Mouse (Mus musculus): Measurements from ENCODE around the gene Kmt2c. TPM values are rescaled to one million over a fixed set of nuclear protein-coding genes. Genes with fewer than 3 reads are reported as not detected.

Gene Kmt2c
- polyA plus RNA-seq, 1 experiment, result 5.1 TPM

DNA sequence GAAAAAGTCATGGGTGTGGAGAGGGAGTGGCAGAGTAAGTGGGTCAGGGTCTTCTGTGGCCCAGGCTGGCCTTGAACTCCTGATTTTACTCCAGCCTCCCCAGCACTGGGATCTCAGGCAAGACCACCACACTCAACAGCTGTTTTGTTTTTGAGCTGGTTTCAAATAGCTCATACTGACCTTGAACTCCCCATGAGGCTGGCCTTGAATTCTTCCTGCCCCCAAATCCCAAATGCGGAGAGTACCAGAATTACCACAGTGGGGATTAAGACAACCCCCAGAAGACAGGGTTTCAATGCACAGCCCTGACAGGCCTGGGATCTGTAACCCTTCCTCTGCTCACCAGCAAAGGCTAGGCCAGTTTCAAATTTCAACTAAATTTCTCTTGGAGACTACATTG lies 29.4 kb upstream of the Kmt2c start:
- TF ChIP-seq GATA1 (IDR thresholded peaks at IDR 0.05; ENCODE audit: low read length), result no peak

DNA sequence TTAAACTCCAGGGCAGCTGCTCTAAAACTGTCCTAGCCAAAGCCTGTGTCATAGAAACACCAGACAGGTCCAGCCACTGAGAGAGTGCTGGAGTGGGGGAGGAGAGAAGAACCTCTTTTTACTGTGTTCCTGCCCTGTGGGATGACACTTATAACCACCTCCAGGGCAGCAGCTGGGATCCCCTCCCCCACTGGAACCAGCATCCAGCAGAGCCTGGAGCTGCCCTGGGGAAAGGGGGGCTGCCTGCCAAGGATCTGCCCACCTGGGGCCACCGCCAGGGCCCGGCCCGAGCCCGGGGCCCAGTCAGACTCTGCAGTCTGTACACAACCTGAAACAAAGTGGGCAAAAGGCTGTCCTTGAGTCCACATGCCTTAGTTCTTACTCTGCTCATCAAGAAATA lies 28.3 kb upstream of the Kmt2c start:
- TF ChIP-seq GATA1 (IDR thresholded peaks at IDR 0.05; ENCODE audit: low read length), result no peak

DNA sequence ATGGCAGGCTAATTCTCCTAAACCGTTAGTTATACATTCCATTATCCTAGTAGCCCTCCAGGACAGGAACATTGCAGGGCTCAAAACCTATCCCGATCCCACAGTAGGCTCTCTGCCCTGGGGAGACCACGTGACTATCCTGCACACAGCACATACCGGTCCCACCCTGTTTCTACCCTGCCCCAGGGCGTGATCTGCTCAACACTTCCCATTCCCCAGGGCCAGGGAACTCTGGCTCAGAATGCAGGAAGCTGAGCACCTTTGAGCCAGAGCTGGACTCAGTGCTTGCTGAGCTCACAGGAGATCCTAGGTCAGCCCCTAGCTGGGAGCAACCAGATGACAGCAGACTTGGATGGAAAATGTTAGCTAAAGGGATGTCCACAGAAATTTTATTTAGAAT lies 27.5 kb upstream of the Kmt2c start:
- TF ChIP-seq GATA1 (IDR thresholded peaks at IDR 0.05; ENCODE audit: low read length), result no peak

DNA sequence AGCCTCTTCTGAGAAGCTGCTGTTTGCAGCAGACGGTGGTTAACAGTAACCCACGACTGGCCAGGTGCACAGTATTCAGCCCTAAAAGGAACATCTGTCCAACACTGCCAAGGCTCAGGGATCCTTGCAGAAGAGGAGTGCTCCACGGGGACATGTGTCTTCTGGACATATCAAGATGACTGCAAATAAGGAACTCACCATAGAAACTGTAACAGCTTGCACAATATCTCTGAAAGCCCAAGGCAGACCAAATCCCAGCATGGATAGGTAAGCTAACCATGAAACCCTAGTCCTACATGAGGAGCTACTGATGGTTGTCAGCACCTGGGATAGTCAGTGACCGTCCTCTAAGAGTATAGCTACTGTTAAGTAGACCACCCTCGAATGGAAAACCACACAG lies 22.9 kb upstream of the Kmt2c start:
- no peak for TF ChIP-seq GATA1 (IDR thresholded peaks at IDR 0.05; ENCODE audit: low read length)

DNA sequence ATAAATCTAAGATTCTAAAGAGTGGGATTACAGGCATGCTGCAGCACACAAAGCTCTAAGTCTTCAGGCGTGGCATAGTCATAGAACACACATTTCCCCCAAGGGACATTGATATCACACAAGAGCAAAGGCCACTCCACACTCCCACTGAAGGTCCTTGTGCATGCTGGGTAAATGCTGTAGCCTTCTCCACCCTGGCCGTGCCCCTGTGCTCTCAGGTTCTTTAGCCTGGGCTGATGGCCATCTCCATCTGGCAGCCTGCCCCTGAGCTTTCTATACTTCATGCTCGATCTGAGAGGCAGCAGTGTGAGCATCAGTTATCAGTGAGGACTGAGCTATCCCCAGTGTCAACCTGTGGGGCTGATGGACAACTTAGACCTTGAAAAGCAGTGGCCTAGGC lies 21.2 kb upstream of the Kmt2c start:
- no peak for TF ChIP-seq GATA1 (IDR thresholded peaks at IDR 0.05; ENCODE audit: low read length)

DNA sequence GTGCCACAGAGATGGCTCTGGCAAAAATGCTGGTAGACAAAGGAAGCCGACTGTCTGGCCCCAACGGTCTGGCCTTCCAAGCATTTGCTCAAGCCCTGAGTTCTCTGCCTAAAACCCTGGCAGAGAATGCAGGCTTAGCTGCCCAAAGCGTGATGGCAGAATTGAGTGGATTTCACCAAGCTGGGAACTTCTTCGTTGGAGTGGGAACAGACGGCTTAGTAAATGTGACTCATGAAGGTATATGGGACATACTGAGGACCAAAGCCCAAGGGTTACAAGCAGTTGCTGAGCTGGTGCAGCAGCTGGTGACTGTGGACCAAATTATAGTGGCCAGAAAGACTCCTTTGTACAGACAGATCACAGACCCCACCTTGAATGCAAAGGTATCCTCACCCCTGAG lies 19.0 kb upstream of the Kmt2c start:
- no peak for TF ChIP-seq GATA1 (IDR thresholded peaks at IDR 0.05; ENCODE audit: low read length)

DNA sequence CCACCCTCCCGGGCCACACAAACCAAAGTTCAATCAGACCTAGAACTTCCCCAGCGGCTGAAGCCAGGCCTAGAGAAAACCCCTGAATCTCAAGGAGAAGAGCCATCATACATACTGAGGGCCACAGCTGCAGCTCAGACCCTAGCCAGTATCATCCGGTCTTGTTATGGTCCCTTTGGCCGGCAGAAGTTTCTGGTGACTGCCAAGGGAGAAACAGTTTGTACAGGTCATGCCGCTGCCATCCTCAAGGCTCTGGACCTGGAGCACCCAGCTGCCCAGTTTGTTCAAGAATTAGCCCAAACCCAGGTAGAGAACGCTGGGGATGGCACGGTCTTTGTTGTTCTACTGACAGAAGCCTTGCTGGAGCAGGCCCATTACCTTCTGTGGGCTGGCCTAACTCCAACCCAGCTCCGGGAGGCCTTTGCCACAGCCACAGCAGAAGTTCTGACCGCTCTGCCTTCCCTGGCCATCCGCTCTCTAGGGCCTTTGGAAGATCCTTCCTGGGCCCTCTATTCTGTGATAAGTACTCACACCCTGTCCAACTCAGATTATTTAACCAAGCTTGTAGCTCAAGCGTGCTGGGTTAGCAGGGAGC lies 17.8 kb upstream of the Kmt2c start:
- no peak for TF ChIP-seq GATA1 (IDR thresholded peaks at IDR 0.05; ENCODE audit: low read length)

DNA sequence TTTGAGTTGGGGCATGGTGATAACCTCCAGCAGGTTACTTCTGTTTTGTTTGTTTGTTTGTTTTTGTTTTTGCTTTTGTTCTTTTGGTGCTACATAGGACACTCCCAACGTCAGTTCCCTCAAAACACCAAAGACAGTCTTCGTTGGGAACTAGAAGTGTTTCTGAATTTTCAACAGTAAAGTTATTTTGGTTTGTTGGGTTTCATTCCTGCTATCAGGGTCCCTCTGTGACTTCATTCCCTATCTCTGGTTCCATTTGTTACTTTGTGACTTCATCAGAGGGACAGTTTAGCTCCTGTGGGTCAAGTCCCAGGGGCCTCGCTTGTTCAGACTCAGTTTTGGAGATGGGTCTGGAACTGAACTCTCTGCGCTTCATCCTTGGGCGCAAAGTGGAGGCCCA lies 17.2 kb upstream of the Kmt2c start, which contains the start of gene Cct8l1:
Gene Cct8l1 (plus strand): TSS at position 301 of the 400 bp plus-strand sequence.
- no peak for TF ChIP-seq GATA1 (IDR thresholded peaks at IDR 0.05; ENCODE audit: low read length)

DNA sequence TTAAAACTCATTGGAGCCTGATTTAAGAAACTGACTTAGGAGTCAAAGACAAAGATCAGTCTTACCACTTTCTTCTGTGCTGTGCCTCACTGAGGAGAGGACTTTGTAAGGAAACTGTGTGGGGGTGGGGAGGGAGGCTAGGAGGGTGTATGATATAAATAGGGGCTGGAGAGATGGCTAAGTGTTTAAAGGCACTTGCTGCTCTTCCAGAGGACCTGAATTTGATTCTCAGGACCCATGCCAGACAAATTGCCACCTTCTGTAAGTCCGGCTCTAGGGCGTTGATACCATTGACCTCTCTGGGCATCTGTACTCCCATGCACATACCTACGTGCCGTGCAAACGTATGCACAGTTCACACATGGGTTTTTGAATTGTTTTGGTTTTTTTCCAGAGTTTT lies 7.5 kb upstream of the Kmt2c start:
- no peak for TF ChIP-seq GATA1 (IDR thresholded peaks at IDR 0.05; ENCODE audit: low read length)

DNA sequence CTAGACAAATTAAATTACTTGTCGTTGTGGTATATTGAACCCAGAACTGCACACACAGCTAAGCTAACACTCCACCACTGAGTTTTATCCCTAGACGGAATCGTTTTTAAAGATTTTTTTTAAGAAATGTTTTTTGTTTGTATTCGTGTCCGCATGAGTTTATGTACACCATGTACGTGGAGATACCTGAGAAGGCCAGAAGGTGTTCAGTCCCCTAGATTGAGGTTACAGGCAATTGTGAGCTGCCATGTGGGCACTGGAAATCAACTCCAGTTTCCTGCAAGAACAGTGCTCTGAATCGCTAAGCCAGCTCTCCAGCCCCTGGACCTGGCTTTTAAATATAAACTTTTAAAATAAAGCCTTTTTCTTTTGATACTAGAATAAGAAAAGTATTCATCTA lies 2.1 kb upstream of the Kmt2c start:
- TF ChIP-seq GATA1 (IDR thresholded peaks at IDR 0.05; ENCODE audit: low read length), result no peak

DNA sequence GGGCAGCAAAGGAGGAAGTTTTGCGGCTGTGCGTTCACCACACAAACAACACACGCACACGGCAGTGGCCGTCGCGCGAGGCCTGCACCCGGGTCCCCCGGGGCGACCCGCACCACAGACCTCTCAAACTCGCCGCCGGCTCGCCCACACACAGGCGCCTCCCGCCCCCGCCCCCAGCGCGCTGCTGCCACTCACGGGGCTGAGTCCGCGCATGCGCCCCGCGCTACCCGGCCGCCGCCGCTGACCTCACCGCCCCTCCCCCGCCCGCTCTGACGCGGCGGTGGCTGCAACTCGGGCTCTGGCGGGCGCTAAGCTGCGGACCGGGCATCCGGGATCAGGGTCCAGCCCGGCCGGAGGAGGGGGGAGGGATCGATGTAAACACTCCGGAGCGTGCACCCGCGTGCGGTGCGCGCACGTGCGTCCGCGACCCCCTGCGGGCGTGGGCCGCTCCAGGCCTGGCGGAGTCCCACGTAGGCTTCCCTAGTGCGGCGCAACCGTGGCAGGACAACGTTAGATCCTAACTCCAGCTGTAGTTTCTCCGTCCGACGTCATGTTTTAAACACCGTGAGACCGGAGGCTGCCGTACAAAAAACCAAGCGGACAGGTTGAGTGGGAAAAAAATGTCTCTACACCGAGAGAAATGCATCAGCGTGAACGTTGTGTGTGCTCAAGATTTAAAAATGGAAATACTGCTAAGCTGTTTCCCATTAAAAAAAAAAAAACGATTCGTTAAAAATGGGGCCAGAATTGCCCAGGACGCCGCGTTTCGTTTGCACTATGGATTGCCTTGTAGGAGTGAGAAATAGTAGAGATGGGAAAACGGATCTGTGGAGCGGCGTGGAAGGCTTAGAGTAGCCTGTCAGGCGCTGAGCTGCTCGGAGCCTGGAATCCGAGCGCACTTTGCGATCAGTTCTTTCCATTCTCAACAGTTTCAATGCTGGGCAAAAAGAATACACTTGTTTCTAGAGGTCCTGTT lies 1.1 kb upstream of the Kmt2c start:
- no peak for TF ChIP-seq GATA1 (IDR thresholded peaks at IDR 0.05; ENCODE audit: low read length)

DNA sequence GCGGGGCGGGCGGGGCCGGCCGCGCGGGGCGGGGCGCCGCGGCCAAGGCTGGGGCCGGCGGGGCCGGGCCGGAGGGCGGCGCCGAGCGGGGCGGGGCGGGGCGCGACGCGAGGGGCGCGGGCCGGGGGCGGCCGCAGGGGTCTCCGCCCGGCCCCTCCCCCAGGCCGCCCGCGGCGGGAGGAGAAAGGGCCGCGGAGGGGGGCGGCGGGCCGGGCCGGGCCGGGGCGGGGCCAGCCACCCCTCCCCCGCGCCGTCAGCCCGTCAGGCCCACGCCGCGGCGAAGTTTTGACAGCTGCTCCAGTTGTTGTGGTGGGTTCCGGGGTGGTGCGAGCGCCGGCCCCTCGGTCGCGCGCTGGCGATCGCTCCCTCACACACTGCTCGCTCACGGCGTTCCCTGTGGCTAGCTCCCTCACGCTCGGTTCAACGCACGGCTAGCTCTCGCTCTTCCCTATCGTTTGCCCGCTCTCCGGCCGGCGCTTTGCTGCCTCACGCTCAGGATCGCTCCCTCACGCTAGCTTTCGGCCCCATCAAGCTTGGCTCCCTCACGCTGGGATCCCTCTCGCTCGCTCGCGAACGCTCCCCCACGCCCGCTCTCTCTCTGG lies 339 bp upstream of the Kmt2c start:
- TF ChIP-seq GATA1 (IDR thresholded peaks at IDR 0.05; ENCODE audit: low read length), result no peak

DNA sequence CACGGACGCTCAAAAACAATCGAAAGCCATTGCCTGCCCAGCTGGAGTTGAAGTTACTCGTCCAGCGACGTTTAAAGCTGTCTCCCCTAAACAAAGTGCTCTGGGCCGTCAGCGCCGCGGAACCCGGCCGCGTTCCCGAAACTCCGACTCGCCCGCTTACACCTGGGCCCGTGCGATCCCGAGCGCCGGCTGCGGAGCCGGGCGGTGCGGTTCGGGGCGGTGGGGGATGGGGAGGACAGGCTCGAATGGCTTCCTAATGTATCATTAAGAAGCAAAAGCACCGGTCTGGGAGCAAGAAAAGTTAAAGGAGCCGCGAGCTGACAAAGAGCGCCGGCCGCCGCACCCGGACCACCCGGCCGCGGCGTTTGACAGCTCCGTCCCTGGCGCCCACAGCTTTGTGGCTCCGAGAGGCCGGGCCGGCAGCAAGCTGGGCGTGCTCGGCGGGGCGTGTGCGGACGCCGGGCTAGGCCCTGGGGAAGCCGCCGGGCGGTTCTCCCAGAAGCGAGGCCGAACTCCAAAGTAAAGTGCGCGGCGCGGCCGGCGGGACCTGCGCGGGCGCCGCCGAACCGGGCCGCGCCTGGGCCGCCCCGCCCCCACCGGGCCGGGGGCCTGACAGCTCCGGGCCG lies 750 bp downstream of the Kmt2c start:
- no peak for TF ChIP-seq GATA1 (IDR thresholded peaks at IDR 0.05; ENCODE audit: low read length)

DNA sequence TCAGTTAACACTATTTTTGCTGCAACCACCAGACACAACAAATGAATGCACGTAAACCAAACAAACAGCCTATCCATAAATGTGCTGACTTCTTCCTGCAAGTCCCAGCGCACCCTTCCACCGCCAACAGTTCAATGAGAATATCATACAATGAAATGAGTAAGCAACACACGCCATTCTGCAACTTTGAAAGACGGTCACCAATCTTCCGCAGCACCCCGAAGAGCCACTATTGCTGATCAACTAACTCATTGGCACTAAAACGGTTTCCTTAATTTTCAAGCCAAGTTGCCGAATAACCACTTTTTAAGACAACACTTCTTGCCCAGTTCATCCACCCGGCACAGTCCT lies 1.2 kb downstream of the Kmt2c start:
- TF ChIP-seq GATA1 (IDR thresholded peaks at IDR 0.05; ENCODE audit: low read length), result no peak

DNA sequence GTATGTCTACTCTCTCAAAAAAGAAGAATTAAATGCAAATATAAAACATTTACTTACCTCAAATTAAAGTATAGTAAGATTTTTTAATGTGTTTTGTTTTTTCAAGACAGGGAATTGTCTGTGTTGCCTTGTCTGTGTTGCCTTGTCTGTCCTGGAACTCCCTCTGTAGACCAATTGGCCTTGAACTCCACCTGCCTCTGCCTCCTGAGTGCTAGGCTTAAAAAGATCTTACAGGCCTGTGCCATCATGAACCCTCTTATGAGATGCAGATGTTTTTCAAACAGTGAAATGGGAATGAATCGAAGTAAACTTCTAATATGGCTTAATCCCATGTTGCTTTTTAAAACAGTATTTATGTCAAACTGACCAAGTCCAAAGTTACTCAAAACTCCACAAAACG lies 1.9 kb downstream of the Kmt2c start:
- TF ChIP-seq GATA1 (IDR thresholded peaks at IDR 0.05; ENCODE audit: low read length), result no peak

DNA sequence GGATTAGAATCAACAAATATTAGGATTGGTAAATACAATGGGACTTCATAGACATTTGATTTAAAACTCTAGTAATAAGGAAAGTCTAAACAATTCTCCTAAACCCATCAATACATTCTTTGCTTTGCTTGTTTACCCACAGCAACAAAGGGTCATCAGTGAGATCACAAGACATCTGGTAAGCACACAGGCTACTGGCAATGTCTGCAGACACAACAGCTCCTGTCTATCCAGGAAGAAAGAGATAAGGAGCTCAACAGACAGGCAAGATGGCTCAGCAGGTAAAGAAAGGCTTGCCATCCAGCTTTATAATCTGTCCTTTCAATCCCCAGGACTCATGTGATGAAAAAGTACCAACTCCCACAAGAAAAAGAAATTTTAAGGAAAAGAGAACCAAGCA lies 19.7 kb downstream of the Kmt2c start:
- TF ChIP-seq GATA1 (IDR thresholded peaks at IDR 0.05; ENCODE audit: low read length), result no peak

All from G1E-ER4 (cell line).